Mouse (Mus musculus): ENCODE data around the gene Slc16a7. TPM values are rescaled to one million over a fixed set of nuclear protein-coding genes. Genes with fewer than 3 reads are reported as not detected.

Gene Slc16a7
- polyA plus RNA-seq, 1 experiment from 2014 or later = 9.9 TPM

GRCm38 (mm10) chr10:125321446-125322428 is 67.5 kb downstream of the Slc16a7 start:
- Histone ChIP-seq H3K4me2 (no peak overlapping the region), H3K36me3 (no peaks in the 10 kb centered on the region), H3K9me3 (no peaks in the 10 kb centered on the region), H3K9ac (no peak overlapping the region), H3K27ac (replicated peaks) (no peak overlapping the region), H3K4me1 (replicated peaks) (no peaks in the 10 kb centered on the region), H3K27me3 (no peaks in the 10 kb centered on the region), H3K4me3 (no peak overlapping the region)
- ATAC-seq (ENCODE audit: low read depth) = no peak
- WGBS = 85% methylated on average over 11 of the region's 11 CpGs

GRCm38 (mm10) chr10:125317317-125317716 is 71.9 kb downstream of the Slc16a7 start:
- Histone ChIP-seq H3K9me3 (no peaks in the 10 kb centered on the region), H3K4me1 (replicated peaks) (no peaks in the 10 kb centered on the region), H3K36me3 (no peaks in the 10 kb centered on the region), H3K4me3 (no peak overlapping the region), H3K27me3 (no peaks in the 10 kb centered on the region), H3K9ac (no peak overlapping the region), H3K4me2 (no peak overlapping the region), H3K27ac (replicated peaks) (no peak overlapping the region)
- WGBS = 76% methylated on average over 6 of the region's 6 CpGs
- no peak for ATAC-seq (ENCODE audit: low read depth)

GRCm38 (mm10) chr10:125310855-125311254 is 78.4 kb downstream of the Slc16a7 start:
- Histone ChIP-seq H3K36me3 (no peaks in the 10 kb centered on the region), H3K9ac (no peak overlapping the region), H3K27me3 (no peaks in the 10 kb centered on the region), H3K4me1 (replicated peaks) (no peaks in the 10 kb centered on the region), H3K27ac (replicated peaks) (no peak overlapping the region), H3K4me3 (no peak overlapping the region), H3K9me3 (no peaks in the 10 kb centered on the region), H3K4me2 (no peak overlapping the region)
- WGBS = 89% methylated on average over 2 of the region's 2 CpGs
- no peak for ATAC-seq (ENCODE audit: low read depth)

GRCm38 (mm10) chr10:125298036-125298435 is 91.2 kb downstream of the Slc16a7 start:
- H3K9me3 ChIP-seq = no peaks in the 10 kb centered on the region
- H3K27me3 ChIP-seq = no peaks in the 10 kb centered on the region
- ATAC-seq (ENCODE audit: low read depth) = no peak
- no peak overlapping the region for H3K4me2 ChIP-seq
- H3K27ac ChIP-seq (replicated peaks) = no peak overlapping the region
- 79% methylated on average over 6 of the region's 6 CpGs for WGBS
- no peaks in the 10 kb centered on the region for H3K4me1 ChIP-seq (replicated peaks)
- no peak overlapping the region for H3K4me3 ChIP-seq
- H3K9ac ChIP-seq = no peak overlapping the region
- H3K36me3 ChIP-seq = no peaks in the 10 kb centered on the region

- Histone ChIP-seq H3K4me1 (replicated peaks) (no peaks in the 10 kb centered on the region; the same call in 1 of the 2 replicates), H3K27me3 (no peaks in the 10 kb centered on the region), H3K4me3 (no peak overlapping the region), H3K9ac (no peak overlapping the region), H3K4me2 (no peak overlapping the region), H3K27ac (replicated peaks) (no peak overlapping the region), H3K9me3 (no peaks in the 10 kb centered on the region), H3K36me3 (no peaks in the 10 kb centered on the region)
- no peak for ATAC-seq (ENCODE audit: low read depth)
- WGBS = 93% methylated on average over 9 of the region's 9 CpGs
These were observed 98.9 kb downstream of the Slc16a7 start for GRCm38 (mm10) chr10:125290320-125290719.

- H3K4me2 ChIP-seq = no peak overlapping the region
- ATAC-seq (ENCODE audit: low read depth) = no peak
- 57% methylated on average over 6 of the region's 6 CpGs for WGBS
These were observed 100.7 kb downstream of the Slc16a7 start for GRCm38 (mm10) chr10:125288560-125288959.

GRCm38 (mm10) chr10:125285386-125285785 is 103.9 kb downstream of the Slc16a7 start:
- no peak overlapping the region for H3K9ac ChIP-seq

More at GRCm38 (mm10) chr10:125288560-125288959, 100.7 kb downstream of the Slc16a7 start:
- Histone ChIP-seq H3K4me3 (no peak overlapping the region), H3K9ac (no peak overlapping the region), H3K27me3 (no peaks in the 10 kb centered on the region), H3K27ac (replicated peaks) (no peak overlapping the region), H3K4me1 (replicated peaks) (no peaks in the 10 kb centered on the region; the same call in 1 of the 2 replicates), H3K36me3 (no peaks in the 10 kb centered on the region), H3K9me3 (no peaks in the 10 kb centered on the region)

GRCm38 (mm10) chr10:125275149-125275848 is 114.0 kb downstream of the Slc16a7 start:
- no peak overlapping the region for H3K4me3 ChIP-seq
- H3K27me3 ChIP-seq = no peaks in the 10 kb centered on the region
- H3K9me3 ChIP-seq = no peaks in the 10 kb centered on the region
- no peak overlapping the region for H3K4me2 ChIP-seq
- peaks cover 5% of the 10 kb centered on the region; the same call in 1 of the 2 replicates for H3K4me1 ChIP-seq (replicated peaks)
- H3K36me3 ChIP-seq = no peaks in the 10 kb centered on the region
- 63% methylated on average over 12 of the region's 12 CpGs for WGBS
- ATAC-seq (ENCODE audit: low read depth) = no peak; the same call in 1 of the 2 replicates
- H3K9ac ChIP-seq = no peak overlapping the region
- no peak overlapping the region for H3K27ac ChIP-seq (replicated peaks)

More at GRCm38 (mm10) chr10:125285386-125285785, 103.9 kb downstream of the Slc16a7 start:
- H3K4me3 ChIP-seq = no peak overlapping the region
- WGBS = 66% methylated on average over 5 of the region's 5 CpGs
- no peak overlapping the region for H3K4me2 ChIP-seq
- ATAC-seq (ENCODE audit: low read depth) = no peak
- H3K27ac ChIP-seq (replicated peaks) = no peak overlapping the region
- H3K9me3 ChIP-seq = no peaks in the 10 kb centered on the region
- no peaks in the 10 kb centered on the region for H3K27me3 ChIP-seq
- no peaks in the 10 kb centered on the region; the same call in 1 of the 2 replicates for H3K4me1 ChIP-seq (replicated peaks)
- no peaks in the 10 kb centered on the region for H3K36me3 ChIP-seq

GRCm38 (mm10) chr10:125274519-125275148 is 114.6 kb downstream of the Slc16a7 start:
- ATAC-seq (ENCODE audit: low read depth) = no peak
- Histone ChIP-seq H3K9me3 (no peaks in the 10 kb centered on the region), H3K4me2 (no peak overlapping the region), H3K27ac (replicated peaks) (no peak overlapping the region), H3K36me3 (no peaks in the 10 kb centered on the region), H3K9ac (no peak overlapping the region), H3K4me3 (no peak overlapping the region), H3K27me3 (no peaks in the 10 kb centered on the region), H3K4me1 (replicated peaks) (peaks cover 5% of the 10 kb centered on the region; the same call in 1 of the 2 replicates)
- WGBS = 69% methylated on average over 5 of the region's 5 CpGs

GRCm38 (mm10) chr10:125273759-125274158 is 115.5 kb downstream of the Slc16a7 start:
- no peak for ATAC-seq (ENCODE audit: low read depth)
- WGBS = 52% methylated on average over 7 of the region's 7 CpGs

GRCm38 (mm10) chr10:125271448-125271847 is 117.8 kb downstream of the Slc16a7 start:
- Histone ChIP-seq H3K4me3 (no peak overlapping the region), H3K9ac (no peak overlapping the region), H3K27me3 (no peaks in the 10 kb centered on the region), H3K4me2 (no peak overlapping the region), H3K36me3 (no peaks in the 10 kb centered on the region), H3K27ac (replicated peaks) (no peak overlapping the region), H3K4me1 (replicated peaks) (peaks cover 5% of the 10 kb centered on the region; the same call in 1 of the 2 replicates), H3K9me3 (no peaks in the 10 kb centered on the region)
- WGBS = 89% methylated on average over 5 of the region's 5 CpGs
- ATAC-seq (ENCODE audit: low read depth) = no peak

More at GRCm38 (mm10) chr10:125273759-125274158, 115.5 kb downstream of the Slc16a7 start:
- no peaks in the 10 kb centered on the region for H3K27me3 ChIP-seq
- H3K36me3 ChIP-seq = no peaks in the 10 kb centered on the region
- H3K9me3 ChIP-seq = no peaks in the 10 kb centered on the region
- no peak overlapping the region for H3K4me3 ChIP-seq
- H3K4me1 ChIP-seq (replicated peaks) = peaks cover 5% of the 10 kb centered on the region; the same call in 1 of the 2 replicates
- H3K27ac ChIP-seq (replicated peaks) = no peak overlapping the region
- no peak overlapping the region for H3K4me2 ChIP-seq
- no peak overlapping the region for H3K9ac ChIP-seq

Data from neural tube, embryonic 13.5 days (tissue).